In the genomic region with DNA sequence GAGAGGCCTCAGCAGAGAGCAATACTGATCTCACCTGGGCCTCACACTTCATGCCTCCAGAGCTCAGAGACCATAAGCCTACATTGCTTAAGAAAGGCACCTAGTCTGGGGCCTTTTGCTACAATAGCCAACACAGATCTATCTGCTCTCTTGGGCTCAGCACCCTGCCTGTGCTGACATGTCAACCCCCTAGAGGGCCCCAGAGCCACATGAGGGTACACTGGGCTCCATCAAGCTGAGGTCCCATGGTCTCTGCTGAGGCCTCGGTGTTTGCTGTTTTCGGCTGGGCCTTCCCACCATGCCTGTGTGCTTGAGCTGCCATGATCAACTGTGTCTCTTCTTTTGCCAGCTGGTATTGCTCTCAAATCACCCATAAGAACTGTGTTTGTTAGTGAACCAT, we compare ENCODE assay signal across 8 mouse cellular contexts. TPM values are rescaled to one million over a fixed set of nuclear protein-coding genes. Genes with fewer than 3 reads are reported as not detected.
DNase-seq lines count a peak whose midpoint lies in the region; ATAC-seq and TF ChIP-seq lines count a peak whose summit lies in the region.

No protein-coding gene starts in this region.

- in situ Hi-C loops in CH12.LX (cut with MboI; ENCODE audit: low pct_ligation_motif_present, low pct_unique_long_range_greater_than_20kb, low sequenced_read_pairs), result loop anchor here (25.0 kb wide), 1 partner anchor 304 kb away; no protein-coding TSS in a partner anchor

- dilution Hi-C loops in CH12.LX (cut with MboI; ENCODE audit: extremely low pct_ligation_motif_present, extremely low pct_unique_long_range_greater_than_20kb, low sequenced_read_pairs), result no loop called here

- peaks cover 0 to 20% of the 10 kb centered on the region in 2 experiments; a peak in 2 of 4 replicates for H3K4me1 ChIP-seq in CH12.LX (ENCODE audit: control insufficient read depth in 1 of 2, insufficient read depth in 2 of 2)
- H3K4me1 ChIP-seq in intestine, embryonic 14.5 days (replicated peaks; ENCODE audit: control insufficient read depth, insufficient read depth, low read length), result 0 out of 2 replicates have a peak, but pooled peaks cover 3% of the 10 kb centered on the region
- peaks cover 1% of the 10 kb centered on the region for H3K4me1 ChIP-seq in lung, embryonic 15.5 days

- DNase-seq in gastrocnemius, adult 2 months, result no peak
- DNase-seq in gastrocnemius, adult 18-20 months (ENCODE audit: low spot score), result no peak
- DNase-seq in CH12.LX (ENCODE audit: extremely low read depth), result peak; percentile 42
- DNase-seq in intestine, embryonic 14.5 days (ENCODE audit: low spot score), result no peak
- DNase-seq in gastrocnemius, postnatal 25 days, result no peak
- no peak for DNase-seq in left cerebral cortex, adult 11 months (ENCODE audit: low spot score)
- DNase-seq in cerebellum, postnatal 14 days, result no peak

- no peaks in the 10 kb centered on the region for H3K27me3 ChIP-seq in CH12.LX (replicated peaks)
- H3K27me3 ChIP-seq in intestine, embryonic 14.5 days (replicated peaks; ENCODE audit: control insufficient read depth, insufficient read depth, low read length), result no peaks in the 10 kb centered on the region
- no peaks in the 10 kb centered on the region for H3K27me3 ChIP-seq in lung, embryonic 15.5 days

- TF ChIP-seq POLR2A in CH12.LX (IDR thresholded peaks at IDR 0.05; ENCODE audit: low read depth, low read length), result no peak

- no peak overlapping the region for H3K4me3 ChIP-seq in gastrocnemius, adult 2 months
- no peak overlapping the region for H3K4me3 ChIP-seq in CH12.LX (replicated peaks in 1 of 3; ENCODE audit: low read depth in 2 of 3, low read length in 2 of 3, poor library complexity in 1 of 3)
- no peak overlapping the region for H3K4me3 ChIP-seq in intestine, embryonic 14.5 days (ENCODE audit: low read depth, low read length)
- no peak overlapping the region for H3K4me3 ChIP-seq in lung, embryonic 15.5 days

- peak; percentile 70 for TF ChIP-seq RAD21 in CH12.LX (IDR thresholded peaks at IDR 0.05; ENCODE audit: low read depth, low read length)

- H3K9me3 ChIP-seq in CH12.LX (replicated peaks; ENCODE audit: low read length), result no peaks in the 10 kb centered on the region
- H3K9me3 ChIP-seq in intestine, embryonic 14.5 days (ENCODE audit: control insufficient read depth, low read length), result no peaks in the 10 kb centered on the region
- no peaks in the 10 kb centered on the region for H3K9me3 ChIP-seq in lung, embryonic 15.5 days

- TF ChIP-seq EP300 in CH12.LX (IDR thresholded peaks at IDR 0.05; ENCODE audit: low read length), result no peak

- intact Hi-C loops in gastrocnemius, adult 2 months (cut with DNase I), result no loop called here

- TF ChIP-seq CTCF in gastrocnemius, adult 2 months (IDR thresholded peaks at IDR 0.05), result peak; percentile 55
- TF ChIP-seq CTCF in CH12.LX (conservative IDR thresholded peaks at IDR 0.05 in 1 of 2, IDR thresholded peaks at IDR 0.05 in 1 of 2; ENCODE audit: low read depth in 2 of 2, low read length in 2 of 2), result peak; percentile 20 to 70; a peak in 3 of 4 replicates

- no peaks in the 10 kb centered on the region for H3K79me2 ChIP-seq in CH12.LX (replicated peaks; ENCODE audit: control insufficient read depth, extremely low read depth, insufficient read depth, poor library complexity, severe bottlenecking)

- no peaks in the 10 kb centered on the region for H3K36me3 ChIP-seq in CH12.LX (replicated peaks in 1 of 2; ENCODE audit: control insufficient read depth in 1 of 2, insufficient read depth in 1 of 2, low read length in 1 of 2)
- H3K36me3 ChIP-seq in intestine, embryonic 14.5 days (ENCODE audit: control insufficient read depth, insufficient read depth, low read length), result no peaks in the 10 kb centered on the region
- no peaks in the 10 kb centered on the region for H3K36me3 ChIP-seq in lung, embryonic 15.5 days

- no peak overlapping the region for H3K27ac ChIP-seq in gastrocnemius, adult 2 months
- H3K27ac ChIP-seq in CH12.LX (ENCODE audit: insufficient read depth, low read depth), result no peak overlapping the region
- H3K27ac ChIP-seq in intestine, embryonic 14.5 days (ENCODE audit: low read depth), result no peak overlapping the region
- no peak overlapping the region for H3K27ac ChIP-seq in lung, embryonic 15.5 days

- no peak overlapping the region for H3K4me2 ChIP-seq in CH12.LX (ENCODE audit: insufficient read depth, low read depth, poor library complexity, severe bottlenecking)
- no peak overlapping the region for H3K4me2 ChIP-seq in intestine, embryonic 14.5 days (ENCODE audit: low read length)
- no peak overlapping the region for H3K4me2 ChIP-seq in lung, embryonic 15.5 days

- H3K9ac ChIP-seq in CH12.LX (ENCODE audit: insufficient read depth, low read depth), result no peak overlapping the region
- no peak overlapping the region for H3K9ac ChIP-seq in intestine, embryonic 14.5 days (ENCODE audit: low read length)
- H3K9ac ChIP-seq in lung, embryonic 15.5 days, result no peak overlapping the region

- 87% methylated on average over 2 of the region's 2 CpGs for WGBS in intestine, embryonic 14.5 days
- 60% methylated on average over 2 of the region's 2 CpGs for WGBS in lung, embryonic 15.5 days

- ATAC-seq in intestine, embryonic 14.5 days (replicated peaks; ENCODE audit: low FRiP score, low TSS enrichment, low read depth), result peak; percentile 2; the same call in 1 of the 2 replicates
- ATAC-seq in lung, embryonic 15.5 days (ENCODE audit: borderline replicate concordance, extremely low read depth, low FRiP score, low TSS enrichment), result peak; percentile 51; the same call in 1 of the 2 replicates

TF ChIP-seq in CH12.LX, 34 proteins besides CTCF, POLR2A, EP300 and RAD21:
- TF ChIP-seq ZNF384 (IDR thresholded peaks at IDR 0.05; ENCODE audit: low read depth, low read length), result no peak
- no peak for TF ChIP-seq ETS1 (conservative IDR thresholded peaks at IDR 0.05; ENCODE audit: low read depth, low read length)
- no peak for TF ChIP-seq E2F4 (IDR thresholded peaks at IDR 0.05; ENCODE audit: insufficient replicate concordance, low read depth, low read length)
- no peak for TF ChIP-seq IRF4 (IDR thresholded peaks at IDR 0.05; ENCODE audit: low read depth, low read length)
- TF ChIP-seq USF2 (conservative IDR thresholded peaks at IDR 0.05; ENCODE audit: low read depth, low read length), result no peak
- no peak for TF ChIP-seq POLR2AphosphoS2 (IDR thresholded peaks at IDR 0.05; ENCODE audit: low read depth, low read length)
- TF ChIP-seq SMC3 (IDR thresholded peaks at IDR 0.05; ENCODE audit: low read depth, low read length), result peak; percentile 55
- no peak for TF ChIP-seq NRF1 (IDR thresholded peaks at IDR 0.05; ENCODE audit: low read depth, low read length)
TF ChIP-seq in CH12.LX: peak in this region for 1.

RNA-seq across cellular contexts. Expression of gene Hpcal1, which starts 24.0 kb away (rescaled TPM):
- total RNA-seq in gastrocnemius, adult 2 months (2021), result 10 to 100 TPM in 1 of 2 experiments, 1 to 10 TPM in 1; 4.8 to 10.3 TPM
- total RNA-seq in gastrocnemius, adult 18-20 months (2021), result 1 to 10 TPM; 6.0 to 6.4 TPM
- total RNA-seq in CH12.LX (2012; rRNA removed) (2.4 and 4.9 TPM in 2 replicates), CH12.LX (2014; rRNA removed) (2.8 and 4.9 TPM in 2 replicates)
- 5.4 and 5.5 TPM in 2 replicates for polyA plus RNA-seq in CH12.LX (2012; ENCODE audit: insufficient read length, low read depth)
- polyA plus RNA-seq in intestine, embryonic 14.5 days (2014; fragmentation: Nextera tagmentation; extraction: Ambion mirVana), result 42.9 and 48.6 TPM in 2 replicates
- polyA plus RNA-seq in lung, embryonic 15.5 days (2015; fragmentation: Nextera tagmentation; extraction: Ambion mirVana), result 62.0 and 72.2 TPM in 2 replicates
- 1 to 10 TPM; 6.4 to 8.0 TPM for total RNA-seq in gastrocnemius, postnatal 25 days (2021)
